8 mouse cellular contexts compared by ENCODE assay signal in genomic region chr2:151000402-151001178, GRCm38 (mm10). TPM values are rescaled to one million over a fixed set of nuclear protein-coding genes. Genes with fewer than 3 reads are reported as not detected.
DNase-seq lines count a peak whose midpoint lies in the region; ATAC-seq and TF ChIP-seq lines count a peak whose summit lies in the region.

No protein-coding gene starts in this region.

- H3K9me3 ChIP-seq in intestine, postnatal 0 days (ENCODE audit: control insufficient read depth), result no peaks in the 10 kb centered on the region
- no peaks in the 10 kb centered on the region for H3K9me3 ChIP-seq in midbrain, embryonic 12.5 days

- H3K9ac ChIP-seq in intestine, postnatal 0 days (ENCODE audit: low read depth, low read length), result no peak overlapping the region
- no peak overlapping the region for H3K9ac ChIP-seq in midbrain, embryonic 12.5 days (replicated peaks)

- ATAC-seq in intestine, postnatal 0 days, result peak; percentile 82
- peak; percentile 68 for ATAC-seq in midbrain, embryonic 12.5 days (ENCODE audit: low FRiP score, low read depth)

- no peaks in the 10 kb centered on the region for H3K27me3 ChIP-seq in intestine, postnatal 0 days (replicated peaks; ENCODE audit: control insufficient read depth, insufficient read depth, low read length)
- no peaks in the 10 kb centered on the region for H3K27me3 ChIP-seq in midbrain, embryonic 12.5 days

- DNase-seq in urinary bladder, postnatal 36 days (ENCODE audit: low spot score in 2 of 2), result peak; percentile 28 to 57
- DNase-seq in urinary bladder, adult 18-20 months (ENCODE audit: low spot score in 2 of 2), result no peak
- peak; percentile 62 for DNase-seq in cerebellum, adult 9-10 months
- DNase-seq in frontal cortex, postnatal 10 days (ENCODE audit: low spot score in 2 of 2), result peak; percentile 34 to 58
- DNase-seq in left cerebral cortex, postnatal 36 days (ENCODE audit: low spot score in 2 of 2), result peak; percentile 41 to 42
- DNase-seq in telencephalon, adult 2 months (ENCODE audit: low read depth, low spot score), result peak; percentile 59

- WGBS in intestine, postnatal 0 days, result 55% methylated on average over 7 of the region's 7 CpGs
- WGBS in midbrain, embryonic 12.5 days, result 43% methylated on average over 7 of the region's 7 CpGs

- peak; percentile 90 for TF ChIP-seq CTCF in intestine, postnatal 0 days (IDR thresholded peaks at IDR 0.05; ENCODE audit: low read depth)

- H3K36me3 ChIP-seq in intestine, postnatal 0 days (ENCODE audit: control insufficient read depth, insufficient read depth), result no peaks in the 10 kb centered on the region
- no peaks in the 10 kb centered on the region for H3K36me3 ChIP-seq in midbrain, embryonic 12.5 days

- H3K4me1 ChIP-seq in intestine, postnatal 0 days (replicated peaks; ENCODE audit: control insufficient read depth, insufficient read depth, low read length), result no peaks in the 10 kb centered on the region; the same call in 1 of the 2 replicates
- H3K4me1 ChIP-seq in midbrain, embryonic 12.5 days, result peaks cover 21% of the 10 kb centered on the region

- intact Hi-C loops in left cerebral cortex, postnatal 36 days (cut with DNase I), result loop anchor here (5.0 kb wide), 2 partner anchors 193 to 323 kb away; no protein-coding TSS in a partner anchor

- H3K4me3 ChIP-seq in intestine, postnatal 0 days (ENCODE audit: low read depth, low read length), result no peak overlapping the region
- no peak overlapping the region for H3K4me3 ChIP-seq in midbrain, embryonic 12.5 days

- H3K4me2 ChIP-seq in intestine, postnatal 0 days (replicated peaks; ENCODE audit: low read depth), result no peak overlapping the region
- no peak overlapping the region for H3K4me2 ChIP-seq in midbrain, embryonic 12.5 days (replicated peaks)

- no peak overlapping the region for H3K27ac ChIP-seq in intestine, postnatal 0 days (ENCODE audit: low read depth, low read length)
- no peak overlapping the region for H3K27ac ChIP-seq in midbrain, embryonic 12.5 days (replicated peaks)

RNA-seq across cellular contexts. Expression of gene Ninl, which starts 38.6 kb away (rescaled TPM):
- 1.3 and 1.5 TPM in 2 replicates for polyA plus RNA-seq in intestine, postnatal 0 days (2015; fragmentation: Nextera tagmentation; extraction: Ambion mirVana)
- total RNA-seq in left cerebral cortex, postnatal 36 days (2021), result 1 to 10 TPM; 6.2 to 6.4 TPM
- 14.5 and 16.0 TPM in 2 replicates for polyA plus RNA-seq in midbrain, embryonic 12.5 days (2016; fragmentation: Nextera tagmentation; extraction: Ambion mirVana)

RNA-seq across cellular contexts. Expression of gene Nanp, which starts 38.6 kb away (rescaled TPM):
- 59.9 and 64.2 TPM in 2 replicates for polyA plus RNA-seq in intestine, postnatal 0 days (2015; fragmentation: Nextera tagmentation; extraction: Ambion mirVana)
- 10 to 100 TPM; 24.2 to 26.3 TPM for total RNA-seq in left cerebral cortex, postnatal 36 days (2021)
- polyA plus RNA-seq in midbrain, embryonic 12.5 days (2016; fragmentation: Nextera tagmentation; extraction: Ambion mirVana), result 38.6 and 40.8 TPM in 2 replicates

Comparison
In these comparisons a context has a peak if more than half of its experiments do, and no peak if none do; other contexts are left out.
1. DNase-seq: peak in urinary bladder, postnatal 36 days (2 of 2), cerebellum, adult 9-10 months (single experiment), frontal cortex, postnatal 10 days (2 of 2), left cerebral cortex, postnatal 36 days (2 of 2) and telencephalon, adult 2 months (single experiment); none in urinary bladder, adult 18-20 months (0 of 2).